Mouse (Mus musculus) embryo, embryonic 11 days (tissue): ENCODE data around the gene Zscan5b.
"Not testable (repeated sequence)": the region's sequence is repeated elsewhere in the genome, so short reads cannot be mapped to it uniquely, and the experiment has no call there.

Source experiments
- DNase-seq: peaks from one replicate; pipeline ENCODE4 v3.0.0-alpha.2; 2015

The Zscan5b gene

DNA sequence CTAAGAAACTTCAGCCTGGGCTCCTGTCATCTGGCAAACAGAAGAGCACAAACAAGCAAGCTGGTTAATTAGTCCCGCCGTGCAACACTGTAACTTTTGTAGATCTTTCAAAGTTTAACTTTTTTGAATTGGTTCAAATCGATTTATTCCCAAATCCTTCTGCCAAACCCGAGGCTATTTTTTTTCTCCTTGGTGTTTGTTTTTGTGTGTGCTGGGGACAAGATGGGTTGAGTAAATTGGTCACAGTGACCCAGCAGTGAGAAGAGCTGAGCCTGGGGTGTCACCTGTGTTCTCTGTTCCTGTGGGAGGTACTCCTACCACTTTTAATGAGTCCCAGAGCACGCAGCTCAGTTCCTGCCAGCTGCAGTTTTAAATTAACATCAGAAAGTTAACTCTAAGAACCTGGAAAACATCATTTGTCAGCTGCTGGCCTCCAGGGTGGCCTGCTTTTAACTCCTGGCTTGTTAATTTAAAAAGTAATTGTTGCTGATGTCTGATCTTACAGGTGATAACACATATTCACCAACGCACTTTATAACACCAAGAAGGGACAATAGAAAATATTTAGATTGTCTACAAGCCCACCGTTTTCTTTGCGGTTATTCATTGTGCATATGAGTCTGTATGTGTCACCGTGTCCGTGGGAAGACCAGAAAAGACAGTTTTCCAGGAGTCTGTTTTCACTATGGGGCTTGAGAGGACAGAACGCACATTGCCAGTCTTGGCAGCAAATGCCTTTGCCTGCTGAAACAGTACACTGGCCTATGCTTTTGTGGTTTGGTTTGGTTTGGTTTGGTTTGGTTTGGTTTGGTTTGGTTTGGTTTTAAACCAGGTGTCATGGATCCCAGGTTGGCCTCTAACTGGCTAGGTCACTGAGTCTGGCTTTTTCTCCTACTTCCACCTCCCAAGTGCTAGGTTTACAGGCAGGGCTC, 22.5 kb downstream of the Zscan5b start:
- DNase-seq = peak; percentile 8

DNA sequence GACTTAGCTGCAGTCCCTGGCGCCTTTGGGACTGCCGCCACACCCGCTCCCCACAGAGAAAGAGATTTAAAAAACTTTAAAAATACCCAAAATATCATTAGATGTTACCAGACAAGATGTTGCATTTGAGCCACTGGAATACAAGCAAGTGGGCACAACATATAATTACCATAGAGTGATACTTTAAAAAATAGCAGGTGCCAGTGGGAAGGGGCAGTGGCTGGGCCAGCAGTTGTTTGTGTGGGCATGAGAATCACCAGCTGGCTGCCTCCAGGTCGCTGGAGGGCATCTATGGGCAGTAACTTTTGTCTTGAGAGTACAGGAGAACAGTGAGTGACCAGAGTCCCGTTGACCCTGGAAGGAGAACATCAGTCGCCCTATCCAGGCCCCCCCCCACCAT, 30.3 kb downstream of the Zscan5b start, which contains the start of gene Epp13:
Gene Epp13, plus strand, starts transcription at position 301 of the 400 bp plus-strand sequence.
- DNase-seq = no peak

GRCm38 (mm10) chr7:6254451-6254850, 32.4 kb downstream of the Zscan5b start:
- DNase-seq = no peak

GRCm38 (mm10) chr7:6257386-6257785, 35.3 kb downstream of the Zscan5b start:
- no peak for DNase-seq

- no peak for DNase-seq
Observed at GRCm38 (mm10) chr7:6258232-6259220, 36.4 kb downstream of the Zscan5b start.

GRCm38 (mm10) chr7:6260004-6260403, 37.9 kb downstream of the Zscan5b start:
- not testable (repeated sequence) for DNase-seq

GRCm38 (mm10) chr7:6262120-6262519, 40.0 kb downstream of the Zscan5b start:
- DNase-seq = no peak

- DNase-seq = no peak
Observed at GRCm38 (mm10) chr7:6262984-6263383, 40.9 kb downstream of the Zscan5b start.

DNA sequence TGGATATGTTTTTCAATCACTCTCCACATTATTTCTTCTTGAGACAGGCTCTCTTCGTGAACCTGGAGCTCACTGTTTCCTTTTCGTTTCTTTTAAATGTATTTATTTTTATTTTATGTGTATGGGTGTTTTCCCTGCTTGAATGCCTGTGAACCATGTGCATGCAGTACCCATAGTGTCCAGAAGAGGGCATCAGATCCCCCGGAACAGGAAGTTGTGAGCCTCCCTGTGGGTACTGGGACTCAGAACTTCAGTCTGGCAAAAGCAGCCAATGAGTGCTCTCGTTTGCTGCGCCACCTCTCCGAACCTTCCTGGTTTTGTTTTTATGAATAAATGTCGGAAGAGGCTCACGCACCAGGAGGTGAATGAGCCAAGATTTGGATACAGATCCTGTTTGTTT, 43.6 kb downstream of the Zscan5b start:
- DNase-seq = no peak

GRCm38 (mm10) chr7:6277906-6278305, 55.8 kb downstream of the Zscan5b start:
- no peak for DNase-seq

GRCm38 (mm10) chr7:6282749-6283148, 60.7 kb downstream of the Zscan5b start:
- DNase-seq = peak; percentile 82

DNA sequence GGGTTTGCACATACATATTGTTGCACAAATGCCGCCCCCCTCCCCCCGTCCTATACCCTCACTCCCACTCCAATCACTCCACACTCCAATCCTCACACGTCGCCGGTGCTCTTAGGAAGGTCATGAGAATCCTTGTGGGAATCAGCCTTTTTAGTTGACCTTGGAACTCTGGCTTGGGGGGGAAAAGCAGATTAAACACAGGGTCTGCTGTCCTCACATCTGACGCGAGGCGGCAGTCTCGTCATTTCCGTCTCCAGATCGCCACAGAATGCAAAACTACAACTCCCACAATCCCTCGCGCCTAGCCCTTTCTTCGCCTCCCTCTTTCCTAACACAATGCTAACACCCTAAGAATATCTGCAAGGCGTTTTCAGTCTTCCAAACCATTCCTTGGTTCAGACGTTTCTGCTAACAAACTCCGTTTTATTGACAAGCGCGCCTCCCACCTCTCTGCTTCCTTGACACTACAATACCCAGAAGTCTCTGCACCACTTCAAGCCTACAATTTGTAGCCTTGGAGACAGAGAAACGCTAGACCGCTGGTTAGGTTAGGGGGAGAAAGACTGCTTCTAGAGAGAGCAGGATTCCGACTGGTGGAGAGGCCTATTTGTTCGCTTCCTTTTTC, 61.5 kb downstream of the Zscan5b start:
- DNase-seq = peak; percentile 90

- no peak for DNase-seq
Observed at GRCm38 (mm10) chr7:6284442-6285012, 62.4 kb downstream of the Zscan5b start.

GRCm38 (mm10) chr7:6285366-6285765, 63.3 kb downstream of the Zscan5b start:
- DNase-seq = no peak

- peak; percentile 99 for DNase-seq
Observed at GRCm38 (mm10) chr7:6285842-6286705, 64.0 kb downstream of the Zscan5b start, which contains the start of gene Zfp667. Zfp667 (plus strand) TSS chr7:6286579.

- DNase-seq = peak; percentile 60
Observed at GRCm38 (mm10) chr7:6286921-6287531, 64.9 kb downstream of the Zscan5b start.
